Mouse (Mus musculus) liver, embryonic 11.5 days (tissue): ENCODE results near the gene Tfr2. TPM values are rescaled to one million over a fixed set of nuclear protein-coding genes. Genes with fewer than 3 reads are reported as not detected.

ENCODE experiments used
- ATAC-seq: fragments of 200-750 bp; cut with Nextera tagmentation; replicated peaks from 2 replicates; pipeline ENCODE4 v1.8.0; 2017; ENCODE audit warnings: moderate number of reproducible peaks, mild to moderate bottlenecking, moderate TSS enrichment, moderate library complexity; ENCODE audit not compliant: low FRiP score
- DNase-seq: peaks from one replicate; pipeline ENCODE4 v3.0.0-alpha.2; 2017; ENCODE audit warnings: low spot score
- H3K27ac ChIP-seq: fragments of 300-500 bp; sonication (generic); 2 replicates; pipeline ENCODE4 v1.5.1; 2014; ENCODE audit warnings: mild to moderate bottlenecking, low read depth, low read length, control low read depth
- H3K27me3 ChIP-seq: fragments of 300-500 bp; sonication (generic); replicated peaks from 2 replicates; pipeline ENCODE4 v1.6.1; 2014; ENCODE audit warnings: low read length, mixed read lengths; ENCODE audit not compliant: control insufficient read depth, insufficient read depth
- H3K36me3 ChIP-seq: fragments of 300-500 bp; sonication (generic); 2 replicates; pipeline ENCODE4 v1.6.1; 2014; ENCODE audit warnings: mild to moderate bottlenecking, low read length, moderate library complexity, mixed read lengths; ENCODE audit not compliant: control insufficient read depth, insufficient read depth
- H3K4me1 ChIP-seq: fragments of 300-500 bp; sonication (generic); replicated peaks from 2 replicates; pipeline ENCODE4 v1.6.1; 2014; ENCODE audit warnings: low read length, mixed read lengths; ENCODE audit not compliant: control insufficient read depth, insufficient read depth
- H3K4me2 ChIP-seq: fragments of 300-500 bp; sonication (generic); 2 replicates; pipeline ENCODE4 v1.6.1; 2014; ENCODE audit warnings: mild to moderate bottlenecking, control low read depth, moderate library complexity
- H3K4me3 ChIP-seq: fragments of 300-500 bp; sonication (generic); 2 replicates; pipeline ENCODE4 v1.5.1; 2014; ENCODE audit warnings: low read depth, low read length, control low read depth
- H3K9ac ChIP-seq: fragments of 300-500 bp; sonication (generic); 2 replicates; pipeline ENCODE4 v1.6.1; 2014; ENCODE audit warnings: low read depth, low read length, control low read depth
- H3K9me3 ChIP-seq: fragments of 300-500 bp; sonication (generic); 2 replicates; pipeline ENCODE4 v1.6.1; 2016; ENCODE audit warnings: low read length, inconsistent platforms, mixed read lengths; ENCODE audit not compliant: control insufficient read depth
- whole genome bisulfite sequencing: fragments of 180-500 bp; shearing (Covaris S2); extraction: QIAGEN DNeasy Blood & Tissue Kit; methylation state at CpG from one replicate; pipeline ENCODE4 v1.1.7; 2014; 5-methylcytosine and 5-hydroxymethylcytosine counted together
- polyA plus RNA-seq: library from polyadenylated mRNA; unstranded; fragments of >200 nt; fragmentation: Nextera tagmentation; extraction: Ambion mirVana; gene quantifications from 2 replicates; pipeline ENCODE4 v1.2.1, GENCODE M21; 2014

Gene Tfr2
- polyA plus RNA-seq, 1 experiment from 2014 or later, result 65.4 TPM

DNA sequence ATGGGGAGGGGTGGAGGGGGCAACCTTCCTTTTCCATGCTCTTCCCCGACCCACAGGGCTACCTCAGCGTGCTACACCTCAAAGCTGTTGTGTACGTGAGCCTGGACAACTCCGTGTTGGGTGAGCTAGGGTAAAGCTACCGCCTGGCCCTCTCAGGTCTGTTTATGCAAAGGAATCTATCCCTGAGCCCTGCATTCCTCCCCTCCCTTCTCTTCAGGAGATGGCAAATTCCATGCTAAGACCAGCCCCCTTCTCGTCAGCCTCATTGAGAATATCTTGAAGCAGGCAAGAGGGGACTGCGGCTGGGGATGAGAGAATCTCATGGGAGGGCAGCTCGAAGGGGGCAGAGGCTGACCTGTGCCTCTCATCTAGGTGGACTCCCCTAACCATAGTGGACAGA, 13.1 kb downstream of the Tfr2 start:
- DNase-seq, result no peak
- Histone ChIP-seq H3K9me3 (no peaks in the 10 kb centered on the region), H3K27me3 (peaks cover 15% of the 10 kb centered on the region), H3K4me2 (no peak overlapping the region), H3K27ac (no peak overlapping the region), H3K9ac (no peak overlapping the region), H3K36me3 (peaks cover 3% of the 10 kb centered on the region; the same call in 1 of the 2 replicates), H3K4me3 (no peak overlapping the region), H3K4me1 (peaks cover 6% of the 10 kb centered on the region)
- no peak for ATAC-seq
- WGBS, result 46% methylated on average over 8 of the region's 8 CpGs

DNA sequence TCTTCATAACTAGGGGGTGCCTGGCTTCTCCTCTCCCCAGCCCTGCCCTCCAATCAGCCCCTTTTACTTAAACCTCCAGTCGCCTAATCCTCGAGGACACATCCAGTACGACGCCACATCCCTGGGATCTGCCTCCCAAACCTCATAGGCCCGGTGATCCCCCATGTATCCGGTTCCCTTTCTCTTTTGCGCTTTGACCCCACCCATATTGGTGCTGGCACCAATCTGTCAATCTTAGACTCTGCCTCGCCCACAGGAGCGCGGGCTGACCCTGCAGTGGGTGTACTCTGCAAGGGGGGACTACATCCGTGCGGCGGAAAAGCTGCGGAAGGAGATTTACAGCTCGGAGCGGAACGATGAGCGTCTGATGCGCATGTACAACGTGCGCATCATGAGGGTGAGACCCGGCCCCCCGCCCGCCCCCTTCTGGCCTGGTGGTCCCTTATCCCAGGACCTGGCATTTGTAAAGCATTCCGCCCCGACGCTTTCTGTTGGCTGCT, 14.1 kb downstream of the Tfr2 start:
- DNase-seq (no peak), ATAC-seq (no peak)
- 21% methylated on average over 27 of the region's 27 CpGs for WGBS
- H3K4me2 ChIP-seq, result peak overlapping the region; percentile 54
- no peak overlapping the region for H3K27ac ChIP-seq
- no peaks in the 10 kb centered on the region; the same call in 1 of the 2 replicates for H3K36me3 ChIP-seq
- peaks cover 6% of the 10 kb centered on the region for H3K4me1 ChIP-seq
- peak overlapping the region; percentile 33 for H3K4me3 ChIP-seq
- H3K9ac ChIP-seq, result no peak overlapping the region
- peaks cover 15% of the 10 kb centered on the region for H3K27me3 ChIP-seq
- no peaks in the 10 kb centered on the region for H3K9me3 ChIP-seq

- DNase-seq (no peak), ATAC-seq (no peak)
- Histone ChIP-seq H3K27me3 (peaks cover 15% of the 10 kb centered on the region), H3K4me2 (no peak overlapping the region), H3K4me3 (no peak overlapping the region), H3K9me3 (no peaks in the 10 kb centered on the region), H3K27ac (no peak overlapping the region), H3K36me3 (no peaks in the 10 kb centered on the region; the same call in 1 of the 2 replicates), H3K4me1 (peaks cover 6% of the 10 kb centered on the region), H3K9ac (no peak overlapping the region)
- WGBS, result 29% methylated on average over 8 of the region's 8 CpGs
Observed at GRCm38 (mm10) chr5:137584976-137585375, 15.3 kb downstream of the Tfr2 start.

- H3K27ac ChIP-seq, result no peak overlapping the region
- no peaks in the 10 kb centered on the region for H3K4me1 ChIP-seq
- no peaks in the 10 kb centered on the region for H3K27me3 ChIP-seq
- ATAC-seq (no peak), DNase-seq (no peak)
- no peaks in the 10 kb centered on the region for H3K9me3 ChIP-seq
- no peak overlapping the region for H3K4me3 ChIP-seq
- 75% methylated on average over 5 of the region's 5 CpGs for WGBS
- H3K36me3 ChIP-seq, result no peaks in the 10 kb centered on the region; the same call in 1 of the 2 replicates
- H3K9ac ChIP-seq, result no peak overlapping the region
- no peak overlapping the region for H3K4me2 ChIP-seq
Observed at GRCm38 (mm10) chr5:137590507-137590906, 20.9 kb downstream of the Tfr2 start.

DNA sequence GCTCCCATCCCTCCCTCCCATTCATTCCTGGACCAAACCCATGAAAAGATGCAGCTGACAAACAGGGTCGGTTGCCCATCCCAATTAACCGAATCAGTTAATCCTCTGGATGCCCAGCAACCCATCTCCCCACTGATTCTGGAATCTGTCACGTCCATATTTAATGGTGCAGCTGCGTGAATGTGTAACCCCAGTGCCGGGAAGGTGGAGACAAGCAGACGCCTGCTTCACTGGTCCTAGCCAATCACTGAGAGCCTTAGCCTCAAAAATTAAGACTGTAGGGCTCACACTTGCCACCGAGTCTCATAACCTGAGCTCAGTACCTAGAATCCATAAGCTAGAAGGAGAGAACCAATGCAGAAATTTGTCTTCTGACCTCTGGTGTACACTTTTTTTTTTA, 26.3 kb downstream of the Tfr2 start:
- H3K9me3 ChIP-seq, result no peaks in the 10 kb centered on the region
- H3K9ac ChIP-seq, result no peak overlapping the region
- H3K27ac ChIP-seq, result no peak overlapping the region
- H3K4me3 ChIP-seq, result no peak overlapping the region
- 80% methylated on average over 7 of the region's 7 CpGs for WGBS
- peaks cover 14% of the 10 kb centered on the region for H3K4me1 ChIP-seq
- peaks cover 4% of the 10 kb centered on the region for H3K36me3 ChIP-seq
- no peak for ATAC-seq
- no peak for DNase-seq
- no peaks in the 10 kb centered on the region for H3K27me3 ChIP-seq
- no peak overlapping the region for H3K4me2 ChIP-seq

DNA sequence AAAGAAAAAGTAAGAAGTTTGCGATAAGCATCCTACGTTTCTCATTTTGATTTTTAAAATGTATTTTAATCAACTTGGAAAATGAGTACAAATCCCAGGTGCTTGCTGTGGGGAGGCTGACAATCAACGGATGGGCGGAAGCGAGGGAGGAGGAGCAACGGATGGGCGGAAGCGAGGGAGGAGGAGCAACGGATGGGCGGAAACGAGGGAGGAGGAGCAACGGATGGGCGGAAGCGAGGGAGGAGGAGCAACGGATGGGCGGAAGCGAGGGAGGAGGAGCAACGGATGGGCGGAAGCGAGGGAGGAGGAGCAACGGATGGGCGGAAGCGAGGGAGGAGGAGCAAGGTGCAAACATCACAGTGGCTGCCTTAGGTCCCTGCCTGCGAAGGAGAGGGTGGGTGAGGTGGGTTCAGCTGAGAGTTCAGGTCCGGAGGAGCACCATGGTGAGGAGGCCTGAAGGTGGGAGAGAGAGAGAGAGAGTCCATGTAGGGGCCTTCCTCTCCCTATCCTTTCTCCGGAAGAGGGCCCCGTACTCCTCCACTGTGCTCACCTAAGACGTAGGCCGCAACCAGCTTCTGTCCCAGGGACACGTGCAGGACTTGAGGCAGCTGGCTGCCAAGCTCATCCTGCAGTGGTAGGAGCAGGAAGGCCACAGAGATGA, 27.1 kb downstream of the Tfr2 start:
- no peaks in the 10 kb centered on the region for H3K27me3 ChIP-seq
- H3K9ac ChIP-seq, result no peak overlapping the region
- WGBS, result 32% methylated on average over 30 of the region's 30 CpGs
- ATAC-seq (no peak), DNase-seq (no peak)
- H3K4me1 ChIP-seq, result peaks cover 14% of the 10 kb centered on the region
- peaks cover 4% of the 10 kb centered on the region for H3K36me3 ChIP-seq
- H3K4me2 ChIP-seq, result peak overlapping the region; percentile 58
- H3K4me3 ChIP-seq, result peak overlapping the region; percentile 7; the same call in 1 of the 2 replicates
- H3K27ac ChIP-seq, result peak overlapping the region; percentile 3; the same call in 1 of the 2 replicates
- H3K9me3 ChIP-seq, result no peaks in the 10 kb centered on the region

- Histone ChIP-seq H3K27me3 (no peaks in the 10 kb centered on the region), H3K4me1 (peaks cover 19% of the 10 kb centered on the region), H3K9ac (0 out of 2 replicates have a peak overlapping the region, but pooled peaks have one; percentile 3), H3K9me3 (no peaks in the 10 kb centered on the region), H3K4me3 (no peak overlapping the region), H3K36me3 (peaks cover 4% of the 10 kb centered on the region), H3K4me2 (peak overlapping the region; percentile 58), H3K27ac (peak overlapping the region; percentile 47)
- WGBS, result 79% methylated on average over 6 of the region's 6 CpGs
- no peak for DNase-seq
- ATAC-seq, result no peak
Observed at GRCm38 (mm10) chr5:137597625-137598024, 28.0 kb downstream of the Tfr2 start.

DNA sequence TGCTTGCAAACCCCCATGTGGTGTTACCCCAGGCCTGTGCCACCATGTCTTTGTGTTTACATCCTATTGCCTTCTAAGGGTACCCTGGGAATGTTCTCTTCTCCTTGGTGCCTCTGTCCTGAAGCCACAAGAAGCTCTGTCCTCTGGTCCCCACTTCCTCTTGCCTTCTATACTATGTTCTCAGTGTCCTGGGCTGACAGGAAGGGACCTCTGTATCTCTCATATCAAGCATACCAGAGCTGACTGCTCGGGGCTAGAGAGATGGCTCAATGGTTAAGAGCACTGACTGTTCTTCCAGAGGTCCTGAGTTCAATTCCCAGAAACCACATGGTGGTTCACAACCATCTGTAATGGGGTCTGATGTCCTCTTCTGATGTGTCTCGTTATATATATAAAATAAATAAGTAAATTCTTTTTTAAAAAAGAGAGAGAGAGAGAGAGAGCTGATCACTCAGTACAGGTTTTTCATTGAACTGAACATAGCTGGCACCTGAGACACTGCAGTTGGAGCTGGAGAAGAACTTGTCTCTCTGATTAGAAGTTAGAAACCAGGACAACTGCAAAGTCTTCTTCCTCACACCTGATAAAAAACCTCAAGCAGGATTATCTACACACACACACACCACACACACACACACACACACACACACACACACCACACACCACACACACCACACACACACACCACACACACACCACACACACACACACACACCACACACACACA, 28.6 kb downstream of the Tfr2 start:
- peak overlapping the region; percentile 47 for H3K27ac ChIP-seq
- H3K4me1 ChIP-seq, result peaks cover 20% of the 10 kb centered on the region

More for the DNA sequence above, 28.6 kb downstream of the Tfr2 start:
- no peaks in the 10 kb centered on the region for H3K9me3 ChIP-seq
- H3K4me2 ChIP-seq, result peak overlapping the region; percentile 58
- DNase-seq (no peak), ATAC-seq (no peak)
- no peaks in the 10 kb centered on the region for H3K27me3 ChIP-seq
- H3K9ac ChIP-seq, result 0 out of 2 replicates have a peak overlapping the region, but pooled peaks have one; percentile 3
- peaks cover 4% of the 10 kb centered on the region for H3K36me3 ChIP-seq
- no peak overlapping the region for H3K4me3 ChIP-seq
- 55% methylated on average over 2 of the region's 2 CpGs for WGBS
